Mouse (Mus musculus) macrophage (primary cell): Measurements from ENCODE around the gene Dock6. TPM values are rescaled to one million over a fixed set of nuclear protein-coding genes. Genes with fewer than 3 reads are reported as not detected.

Experiments
- H3K27ac ChIP-seq: fragments of 350-480 bp; formaldehyde crosslinking; 2 replicates; pipeline ENCODE4 v1.9.0; 2021
- H3K36me3 ChIP-seq: fragments of 350-480 bp; formaldehyde crosslinking; 2 replicates; pipeline ENCODE4 v1.9.0; 2021; ENCODE audit errors: inconsistent target
- H3K4me3 ChIP-seq: fragments of 350-480 bp; formaldehyde crosslinking; 2 replicates; pipeline ENCODE4 v1.9.0; 2021; ENCODE audit errors: inconsistent target
- H3K79me2 ChIP-seq: fragments of 350-480 bp; formaldehyde crosslinking; 2 replicates; pipeline ENCODE4 v1.9.0; 2021; ENCODE audit errors: inconsistent target
- WGBS: methylation state at CpG from one replicate; pipeline ENCODE4 v1.1.7; 2026; ENCODE audit warnings: inconsistent platforms; ENCODE audit not compliant: missing documents; 5-methylcytosine and 5-hydroxymethylcytosine counted together
- polyA plus RNA-seq: library from polyadenylated mRNA; stranded (reverse); fragments of 250-400 nt; gene quantifications from 3 replicates; pipeline ENCODE4 v1.2.4, GENCODE M21; 2018; ENCODE audit warnings: inconsistent platforms

Gene Dock6
- polyA plus RNA-seq, 1 experiment from 2014 or later = 4.1 TPM

DNA sequence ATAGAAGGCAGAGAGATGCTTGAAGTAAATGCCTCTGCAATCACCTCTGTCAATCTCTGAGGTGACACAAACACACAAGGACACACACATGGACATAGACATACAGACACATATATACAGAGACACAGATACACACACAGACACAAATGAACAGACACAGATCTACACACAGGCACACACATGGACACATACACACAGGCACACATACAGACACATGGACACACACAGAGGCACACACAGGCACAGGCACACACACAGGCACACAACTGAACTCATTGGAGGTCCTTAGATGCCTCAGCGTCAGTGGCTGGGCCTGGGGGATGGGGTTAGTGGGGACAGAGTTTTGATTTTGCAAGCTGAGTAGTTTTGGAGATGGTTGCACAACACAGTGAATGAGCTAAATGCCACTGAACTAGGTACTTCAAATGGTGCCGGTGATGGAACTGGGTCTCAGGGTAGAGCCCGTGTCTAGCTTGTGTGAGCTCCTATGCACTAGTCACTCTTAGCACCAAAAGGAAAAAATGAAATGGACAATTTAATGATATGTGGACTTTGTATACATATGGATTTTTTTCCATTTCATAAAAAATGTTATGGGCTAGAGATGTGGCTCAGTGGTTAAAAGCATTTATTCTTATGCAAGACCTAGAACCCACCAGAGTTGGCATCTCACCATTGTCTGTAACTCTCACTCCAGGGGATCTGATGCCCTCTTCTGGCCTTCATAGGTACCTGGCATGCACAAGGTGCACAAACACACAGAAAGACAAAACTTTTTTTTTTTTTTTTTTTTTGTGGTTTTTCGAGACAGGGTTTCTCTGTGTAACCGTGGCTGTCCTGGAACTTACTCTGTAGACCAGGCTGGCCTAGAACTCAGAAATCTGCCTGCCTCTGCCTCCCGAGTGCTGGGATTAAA lies 88.1 kb downstream of the Dock6 start:
- WGBS = 51% methylated on average over 5 of the region's 6 CpGs
- Histone ChIP-seq H3K36me3 (no peaks in the 10 kb centered on the region), H3K27ac (no peak overlapping the region), H3K4me3 (no peak overlapping the region), H3K79me2 (no peaks in the 10 kb centered on the region)

DNA sequence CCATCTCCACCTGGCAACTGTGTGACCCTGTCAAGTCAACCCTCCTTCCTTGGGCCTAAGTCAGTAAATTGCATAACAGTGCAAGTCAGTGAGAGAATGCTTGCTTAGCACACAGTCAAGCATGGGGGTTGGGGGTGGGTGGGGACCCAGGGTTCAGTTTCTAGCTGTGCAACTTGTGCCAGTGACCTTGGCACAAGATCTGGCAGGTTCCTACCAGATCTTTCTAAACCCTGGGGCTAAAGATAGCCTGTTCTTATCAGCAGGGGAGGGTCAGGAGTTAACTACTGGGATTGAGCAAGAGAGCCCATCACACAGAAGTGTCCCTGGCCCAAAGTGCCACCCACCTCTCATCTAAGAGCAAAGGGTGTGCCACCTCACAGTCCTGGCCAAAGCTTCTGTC lies 90.3 kb downstream of the Dock6 start:
- H3K27ac ChIP-seq = no peak overlapping the region
- no peaks in the 10 kb centered on the region for H3K79me2 ChIP-seq
- H3K36me3 ChIP-seq = no peaks in the 10 kb centered on the region
- H3K4me3 ChIP-seq = no peak overlapping the region

- under 1% methylated on average over 50 of the region's 54 CpGs for WGBS
- Histone ChIP-seq H3K36me3 (no peaks in the 10 kb centered on the region), H3K4me3 (peak within 1 kb of the TSS; percentile 59), H3K79me2 (no peaks in the 10 kb centered on the region), H3K27ac (peak within 1 kb of the TSS; percentile 12; the same call in 1 of the 2 replicates)
These were observed 92.0 kb downstream of the Dock6 start, which contains the start of gene Spc24 for GRCm38 (mm10) chr9:21760155-21761088. Spc24 (minus strand) TSS chr9:21760303.

- H3K27ac ChIP-seq = no peak overlapping the region
- H3K79me2 ChIP-seq = no peaks in the 10 kb centered on the region
- no peaks in the 10 kb centered on the region for H3K36me3 ChIP-seq
- peak overlapping the region; percentile 59 for H3K4me3 ChIP-seq
- WGBS = 2% methylated on average over 20 of the region's 20 CpGs
These were observed 92.7 kb downstream of the Dock6 start for GRCm38 (mm10) chr9:21759718-21760117.

GRCm38 (mm10) chr9:21758576-21759529 lies 93.6 kb downstream of the Dock6 start:
- Histone ChIP-seq H3K27ac (no peak overlapping the region), H3K4me3 (peak overlapping the region; percentile 59), H3K79me2 (no peaks in the 10 kb centered on the region), H3K36me3 (no peaks in the 10 kb centered on the region)
- 85% methylated on average over 14 of the region's 14 CpGs for WGBS

- Histone ChIP-seq H3K79me2 (no peaks in the 10 kb centered on the region), H3K4me3 (no peak overlapping the region), H3K27ac (no peak overlapping the region), H3K36me3 (no peaks in the 10 kb centered on the region)
- 87% methylated on average over 13 of the region's 13 CpGs for WGBS
These were observed 97.7 kb downstream of the Dock6 start for GRCm38 (mm10) chr9:21754516-21755321.

DNA sequence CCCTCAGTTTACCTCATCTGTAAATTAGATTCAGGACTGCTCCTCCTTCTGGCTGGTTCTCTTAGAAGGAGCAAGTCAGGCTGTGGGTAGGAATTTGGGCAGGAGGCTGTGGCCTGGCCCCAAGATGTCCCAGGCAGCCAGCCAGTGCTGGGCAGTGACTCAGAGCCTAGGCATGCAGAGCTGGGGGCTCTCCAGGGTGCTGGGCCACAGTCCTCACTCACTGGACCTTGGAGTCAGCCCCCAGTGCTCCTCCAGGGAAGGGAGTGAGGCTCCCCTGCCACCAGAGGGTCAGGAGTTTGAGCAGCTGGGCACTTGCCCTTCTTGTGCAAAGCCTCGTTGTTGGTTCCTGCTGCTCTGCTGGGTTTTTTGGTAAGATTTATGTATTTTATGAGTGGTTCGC lies 98.4 kb downstream of the Dock6 start:
- H3K4me3 ChIP-seq = no peak overlapping the region
- no peaks in the 10 kb centered on the region for H3K79me2 ChIP-seq
- 89% methylated on average over 2 of the region's 2 CpGs for WGBS
- H3K36me3 ChIP-seq = peaks cover 5% of the 10 kb centered on the region; the same call in 1 of the 2 replicates
- H3K27ac ChIP-seq = no peak overlapping the region

GRCm38 (mm10) chr9:21752252-21752792 lies 100.1 kb downstream of the Dock6 start:
- Histone ChIP-seq H3K27ac (no peak overlapping the region), H3K36me3 (peaks cover 20% of the 10 kb centered on the region; the same call in 1 of the 2 replicates)

GRCm38 (mm10) chr9:21751347-21751746 lies 101.1 kb downstream of the Dock6 start:
- H3K36me3 ChIP-seq = peaks cover 29% of the 10 kb centered on the region

More at GRCm38 (mm10) chr9:21752252-21752792, 100.1 kb downstream of the Dock6 start:
- 94% methylated on average over 10 of the region's 10 CpGs for WGBS
- Histone ChIP-seq H3K4me3 (no peak overlapping the region), H3K79me2 (no peaks in the 10 kb centered on the region)

GRCm38 (mm10) chr9:21750370-21750769 lies 102.1 kb downstream of the Dock6 start:
- no peak overlapping the region for H3K4me3 ChIP-seq
- peaks cover 39% of the 10 kb centered on the region for H3K36me3 ChIP-seq
- WGBS = 87% methylated on average over 3 of the region's 3 CpGs

More at GRCm38 (mm10) chr9:21751347-21751746, 101.1 kb downstream of the Dock6 start:
- 74% methylated on average over 6 of the region's 6 CpGs for WGBS
- Histone ChIP-seq H3K4me3 (no peak overlapping the region), H3K27ac (no peak overlapping the region), H3K79me2 (no peaks in the 10 kb centered on the region)

More at GRCm38 (mm10) chr9:21750370-21750769, 102.1 kb downstream of the Dock6 start:
- Histone ChIP-seq H3K27ac (no peak overlapping the region), H3K79me2 (no peaks in the 10 kb centered on the region)
